Mouse (Mus musculus): ENCODE results near the gene Kcnj14. TPM values are rescaled to one million over a fixed set of nuclear protein-coding genes. Genes with fewer than 3 reads are reported as not detected.

Kcnj14 gene
- total and polyA plus RNA-seq, 2 experiments = 0.11 TPM; not detected in 1

DNA sequence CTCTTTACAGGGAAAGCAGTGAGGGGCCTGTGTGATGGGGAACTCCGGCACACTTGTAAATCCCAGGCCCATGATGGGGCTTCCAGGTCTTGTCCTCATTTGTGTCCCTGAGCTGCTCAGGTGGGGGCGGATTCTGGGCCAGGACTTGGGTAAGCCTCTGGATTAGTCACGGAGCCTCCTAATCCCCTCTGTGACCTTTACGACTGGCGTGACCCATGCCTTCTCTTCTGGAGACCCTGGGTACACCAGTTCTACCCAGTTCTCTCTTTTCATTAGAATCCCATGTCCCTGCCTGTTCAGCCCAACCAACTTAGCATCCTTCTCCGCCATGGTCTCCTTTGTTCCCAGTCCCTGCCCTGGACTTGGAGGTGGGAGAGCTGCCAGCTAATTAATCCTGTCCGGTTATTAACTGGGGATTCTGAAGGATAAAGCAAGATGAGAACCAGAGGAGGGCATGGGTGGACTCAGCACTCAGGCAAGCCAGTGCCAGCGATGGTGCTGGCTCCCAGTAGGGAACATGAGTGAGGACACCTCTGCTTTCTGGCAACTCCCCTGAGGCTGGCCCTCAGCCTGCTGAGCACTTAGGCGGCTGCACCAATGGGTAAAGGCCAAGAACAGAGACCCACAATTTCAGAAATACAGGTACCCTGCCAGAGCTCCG lies 9.1 kb downstream of the Kcnj14 start:
- H3K4me1 ChIP-seq (ENCODE audit: control insufficient read depth, insufficient read depth, low read length) = peaks cover 6% of the 10 kb centered on the region
- no peaks in the 10 kb centered on the region for H3K27me3 ChIP-seq (ENCODE audit: control insufficient read depth, insufficient read depth, low read length)
- 77% methylated on average over 10 of the region's 10 CpGs for WGBS
- H3K4me3 ChIP-seq (ENCODE audit: insufficient read depth, low read depth, low read length) = no peak overlapping the region
- TF ChIP-seq CTCF (IDR thresholded peaks at IDR 0.05; ENCODE audit: low read depth, low read length) (no peak), POLR2A (IDR thresholded peaks at IDR 0.05; ENCODE audit: extremely low read depth, insufficient read depth, low read length) (no peak)
- H3K27ac ChIP-seq (replicated peaks; ENCODE audit: insufficient read depth, low read depth, low read length) = no peak overlapping the region
- H3K36me3 ChIP-seq (ENCODE audit: control insufficient read depth, insufficient read depth, low read length) = peaks cover 14% of the 10 kb centered on the region
- no peak for DNase-seq (ENCODE audit: extremely low read depth, low read depth, low spot score)
- no peak overlapping the region for H3K9ac ChIP-seq (ENCODE audit: low read depth, low read length)
- H3K79me2 ChIP-seq (ENCODE audit: control insufficient read depth, insufficient read depth, low read length) = peaks cover 3% of the 10 kb centered on the region; the same call in 1 of the 2 replicates

DNA sequence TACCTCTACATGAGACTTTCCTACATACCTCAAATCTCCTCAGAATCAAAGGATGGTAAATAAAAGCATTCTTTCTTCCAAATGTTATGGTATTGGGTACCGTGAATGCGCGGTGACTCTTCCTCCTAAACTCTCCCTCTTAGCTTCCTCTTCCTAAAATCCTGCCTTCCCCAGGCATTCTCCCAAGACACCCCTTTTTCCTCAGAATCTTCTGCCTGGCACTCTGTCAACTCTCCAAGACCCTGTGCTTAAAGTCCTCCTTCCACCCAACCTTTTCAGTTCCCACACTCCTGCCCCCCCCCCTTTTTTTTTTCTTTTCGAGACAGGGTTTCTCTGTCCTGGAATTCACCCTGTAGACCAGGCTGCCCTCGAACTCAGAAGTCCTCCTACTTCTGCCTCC lies 9.7 kb downstream of the Kcnj14 start:
- WGBS = 16% methylated on average over 5 of the region's 5 CpGs
- no peaks in the 10 kb centered on the region for H3K27me3 ChIP-seq (ENCODE audit: control insufficient read depth, insufficient read depth, low read length)
- H3K9ac ChIP-seq (ENCODE audit: low read depth, low read length) = no peak overlapping the region
- DNase-seq (ENCODE audit: extremely low read depth, low read depth, low spot score) = no peak
- no peak overlapping the region for H3K4me3 ChIP-seq (ENCODE audit: insufficient read depth, low read depth, low read length)
- H3K4me1 ChIP-seq (ENCODE audit: control insufficient read depth, insufficient read depth, low read length) = peaks cover 6% of the 10 kb centered on the region
- H3K27ac ChIP-seq (replicated peaks; ENCODE audit: insufficient read depth, low read depth, low read length) = no peak overlapping the region
- no peak for TF ChIP-seq POLR2A (IDR thresholded peaks at IDR 0.05; ENCODE audit: extremely low read depth, insufficient read depth, low read length)
- TF ChIP-seq CTCF (IDR thresholded peaks at IDR 0.05; ENCODE audit: low read depth, low read length) = no peak
- H3K36me3 ChIP-seq (ENCODE audit: control insufficient read depth, insufficient read depth, low read length) = peaks cover 14% of the 10 kb centered on the region
- H3K79me2 ChIP-seq (ENCODE audit: control insufficient read depth, insufficient read depth, low read length) = peaks cover 3% of the 10 kb centered on the region; the same call in 1 of the 2 replicates

DNA sequence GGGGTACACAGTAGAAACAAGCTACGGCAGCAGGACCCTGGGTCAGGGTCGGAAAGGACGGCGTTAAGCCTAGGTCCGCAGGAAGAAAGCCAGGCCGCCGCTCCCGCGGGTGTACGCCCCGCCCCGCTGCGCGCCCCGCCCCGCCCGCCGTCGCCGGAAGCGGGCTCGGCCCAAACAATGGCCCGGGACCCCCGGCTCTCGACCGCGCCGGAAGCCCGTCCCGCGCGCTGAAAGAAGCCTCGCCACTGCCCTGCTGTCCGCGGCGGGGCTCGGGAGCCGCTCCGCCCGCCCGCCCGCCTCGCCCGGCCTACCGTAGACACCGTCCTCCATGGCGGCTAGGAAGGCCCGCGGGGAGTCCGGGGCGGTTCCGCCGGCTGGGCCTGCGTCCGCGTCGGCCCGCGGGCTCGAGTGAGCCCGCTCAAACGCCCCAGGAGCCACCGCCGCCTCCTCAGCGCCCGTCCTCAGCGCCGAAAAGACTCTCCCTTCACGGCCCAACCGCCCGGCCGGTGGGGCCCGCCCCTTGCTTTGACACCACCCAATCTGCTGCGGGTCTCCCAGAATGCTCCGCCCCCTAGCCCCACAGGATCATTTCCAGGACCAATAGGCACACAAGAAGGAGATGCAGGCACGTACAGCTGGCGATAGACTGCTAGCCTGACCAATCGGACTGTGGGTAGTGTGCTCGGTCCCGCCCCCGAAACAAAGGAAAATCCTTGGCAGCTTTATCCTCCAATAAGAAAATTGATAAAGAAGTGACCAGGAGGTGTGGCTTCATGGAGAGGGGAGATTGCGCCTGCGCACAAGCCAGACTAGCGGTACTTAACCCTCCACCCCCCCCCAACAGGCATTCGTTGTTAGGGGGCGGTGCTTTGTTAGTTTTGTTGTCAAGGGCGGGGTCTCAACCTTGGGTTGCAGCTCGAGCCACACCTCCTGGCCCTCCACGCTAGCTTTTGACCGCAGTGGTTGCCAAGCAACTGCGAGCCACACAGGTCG lies 10.5 kb downstream of the Kcnj14 start, which contains the start of gene Cyth2:
Cyth2 (minus strand) TSS at position 795 of the 993 bp plus-strand sequence.
- Histone ChIP-seq H3K9ac (ENCODE audit: low read depth, low read length) (peak within 1 kb of the TSS; percentile 88), H3K27me3 (ENCODE audit: control insufficient read depth, insufficient read depth, low read length) (no peaks in the 10 kb centered on the region), H3K4me1 (ENCODE audit: control insufficient read depth, insufficient read depth, low read length) (peaks cover 6% of the 10 kb centered on the region), H3K27ac (replicated peaks; ENCODE audit: insufficient read depth, low read depth, low read length) (peak within 1 kb of the TSS; percentile 79), H3K79me2 (ENCODE audit: control insufficient read depth, insufficient read depth, low read length) (peaks cover 3% of the 10 kb centered on the region; the same call in 1 of the 2 replicates), H3K4me3 (ENCODE audit: insufficient read depth, low read depth, low read length) (peak within 1 kb of the TSS; percentile 72), H3K36me3 (ENCODE audit: control insufficient read depth, insufficient read depth, low read length) (peaks cover 16% of the 10 kb centered on the region)
- TF ChIP-seq CTCF (IDR thresholded peaks at IDR 0.05; ENCODE audit: low read depth, low read length) = no peak
- TF ChIP-seq POLR2A (IDR thresholded peaks at IDR 0.05; ENCODE audit: extremely low read depth, insufficient read depth, low read length) = peak; percentile 77
- WGBS = under 1% methylated on average over 86 of the region's 92 CpGs
- DNase-seq (ENCODE audit: extremely low read depth, low read depth, low spot score) = peak; percentile 99

DNA sequence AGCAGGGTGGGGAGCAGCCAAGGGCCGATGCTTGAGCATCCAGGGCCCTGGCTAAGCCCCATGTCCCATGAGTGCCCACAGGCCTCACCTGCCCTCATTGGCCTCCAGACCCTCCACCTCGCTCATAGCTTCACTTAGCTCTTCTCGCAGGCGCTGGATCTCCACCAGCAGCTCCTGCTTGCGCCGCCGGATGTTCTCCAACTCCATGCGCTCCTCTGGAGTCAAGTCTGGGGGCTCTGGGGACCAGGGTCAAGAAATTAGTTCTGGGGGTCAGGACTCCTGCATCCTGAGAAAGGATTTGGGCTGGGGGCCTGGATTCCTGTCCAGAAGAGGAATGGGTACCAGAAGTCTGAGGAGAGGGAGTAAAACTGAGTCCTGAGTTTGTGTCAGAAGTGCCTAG lies 11.7 kb downstream of the Kcnj14 start:
- DNase-seq (ENCODE audit: extremely low read depth, low read depth, low spot score) = no peak
- TF ChIP-seq POLR2A (IDR thresholded peaks at IDR 0.05; ENCODE audit: extremely low read depth, insufficient read depth, low read length) (no peak), CTCF (IDR thresholded peaks at IDR 0.05; ENCODE audit: low read depth, low read length) (no peak)
- peaks cover 22% of the 10 kb centered on the region for H3K36me3 ChIP-seq (ENCODE audit: control insufficient read depth, insufficient read depth, low read length)

DNA sequence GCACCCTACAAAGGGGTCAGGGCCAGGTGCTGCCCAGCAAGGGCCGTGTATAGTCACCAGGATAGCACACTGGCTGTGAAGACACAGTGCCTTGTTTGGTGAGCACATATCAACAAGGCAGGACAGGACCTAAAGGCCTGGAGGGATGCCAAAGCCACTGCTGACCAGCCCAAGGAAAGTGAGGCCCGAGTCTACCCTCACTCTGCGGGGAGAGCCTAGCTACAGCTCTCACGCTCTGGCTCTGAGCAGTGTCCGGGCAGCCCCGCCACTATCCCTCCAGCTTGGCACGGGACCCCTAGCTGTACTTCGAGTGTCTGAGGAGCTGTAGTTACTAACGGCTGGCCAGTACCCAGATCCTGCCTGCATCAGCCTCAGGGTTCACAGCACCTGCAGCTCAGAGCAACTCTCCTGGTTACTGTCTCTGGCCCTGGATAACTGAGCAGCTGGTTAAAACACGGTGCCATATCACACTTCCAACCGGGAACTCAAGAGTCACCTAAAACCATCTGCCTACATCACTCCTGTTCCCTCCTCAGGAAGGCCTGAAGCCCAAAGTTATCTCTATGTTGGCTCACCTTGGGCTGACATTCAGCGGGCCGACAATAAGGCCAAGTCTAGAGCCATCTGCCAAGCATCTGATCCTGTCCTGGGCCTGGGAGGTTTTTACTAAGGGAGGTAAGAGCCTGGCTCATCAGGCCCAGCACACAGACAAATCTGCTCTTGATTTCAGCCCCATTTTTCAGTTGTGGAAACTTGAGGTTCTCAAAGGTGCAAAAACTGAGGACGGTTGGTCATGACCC lies 15.1 kb downstream of the Kcnj14 start:
- no peak overlapping the region for H3K9ac ChIP-seq (ENCODE audit: low read depth, low read length)
- peaks cover 28% of the 10 kb centered on the region for H3K36me3 ChIP-seq (ENCODE audit: control insufficient read depth, insufficient read depth, low read length)
- no peak overlapping the region for H3K4me3 ChIP-seq (ENCODE audit: insufficient read depth, low read depth, low read length)
- no peaks in the 10 kb centered on the region for H3K27me3 ChIP-seq (ENCODE audit: control insufficient read depth, insufficient read depth, low read length)
- no peak overlapping the region for H3K27ac ChIP-seq (replicated peaks; ENCODE audit: insufficient read depth, low read depth, low read length)
- H3K4me1 ChIP-seq (ENCODE audit: control insufficient read depth, insufficient read depth, low read length) = peaks cover 6% of the 10 kb centered on the region
- WGBS = 90% methylated on average over 14 of the region's 14 CpGs
- H3K79me2 ChIP-seq (ENCODE audit: control insufficient read depth, insufficient read depth, low read length) = peaks cover 3% of the 10 kb centered on the region; the same call in 1 of the 2 replicates
- TF ChIP-seq CTCF (IDR thresholded peaks at IDR 0.05; ENCODE audit: low read depth, low read length) (no peak), POLR2A (IDR thresholded peaks at IDR 0.05; ENCODE audit: extremely low read depth, insufficient read depth, low read length) (no peak)
- DNase-seq (ENCODE audit: extremely low read depth, low read depth, low spot score) = no peak

More for the DNA sequence above, 11.7 kb downstream of the Kcnj14 start:
- 88% methylated on average over 8 of the region's 8 CpGs for WGBS
- H3K4me3 ChIP-seq (ENCODE audit: insufficient read depth, low read depth, low read length) = no peak overlapping the region
- no peak overlapping the region for H3K9ac ChIP-seq (ENCODE audit: low read depth, low read length)
- H3K79me2 ChIP-seq (ENCODE audit: control insufficient read depth, insufficient read depth, low read length) = peaks cover 3% of the 10 kb centered on the region; the same call in 1 of the 2 replicates
- H3K27ac ChIP-seq (replicated peaks; ENCODE audit: insufficient read depth, low read depth, low read length) = no peak overlapping the region
- H3K4me1 ChIP-seq (ENCODE audit: control insufficient read depth, insufficient read depth, low read length) = peaks cover 6% of the 10 kb centered on the region
- no peaks in the 10 kb centered on the region for H3K27me3 ChIP-seq (ENCODE audit: control insufficient read depth, insufficient read depth, low read length)
